8 mouse cellular contexts compared by ENCODE assay signal in the genomic region with DNA sequence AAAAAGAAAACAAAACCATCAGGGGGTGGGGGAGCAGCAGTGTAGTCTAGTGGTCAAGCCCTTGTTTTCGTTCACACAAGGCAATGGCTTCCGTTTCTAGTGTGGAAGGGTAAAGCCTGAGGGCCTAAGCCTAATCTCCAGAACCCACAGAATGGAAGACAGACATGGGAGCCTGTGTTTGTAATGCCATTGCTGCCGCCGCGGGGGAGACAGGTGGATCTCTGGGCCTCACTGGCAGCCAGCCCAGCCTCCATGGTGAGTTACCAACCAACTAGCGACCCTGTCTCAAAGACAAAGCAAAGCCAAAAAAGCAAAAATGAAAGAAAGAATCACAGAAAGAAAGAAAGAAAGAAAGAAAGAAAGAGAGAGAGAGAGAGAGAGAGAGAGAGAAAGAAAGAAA.
"Had no signal": no experiment of that assay in that cellular context is flagged by ENCODE, and none has a peak within 500 bp of the region (broad histone marks: within the 10 kb centered on the region; RNA-seq: fewer than 3 reads in every experiment).

No protein-coding gene starts in this region.

- DNase-seq: kidney, postnatal 10 days; kidney, postnatal 4 days; lung, adult 2 months; lung, postnatal 36 days; right cerebral cortex, postnatal 4 days; spleen, adult 18-20 months; thymus, adult 18-20 months; thymus, postnatal 14 days had no signal
